8 mouse cellular contexts compared by ENCODE assay signal in the genomic region with DNA sequence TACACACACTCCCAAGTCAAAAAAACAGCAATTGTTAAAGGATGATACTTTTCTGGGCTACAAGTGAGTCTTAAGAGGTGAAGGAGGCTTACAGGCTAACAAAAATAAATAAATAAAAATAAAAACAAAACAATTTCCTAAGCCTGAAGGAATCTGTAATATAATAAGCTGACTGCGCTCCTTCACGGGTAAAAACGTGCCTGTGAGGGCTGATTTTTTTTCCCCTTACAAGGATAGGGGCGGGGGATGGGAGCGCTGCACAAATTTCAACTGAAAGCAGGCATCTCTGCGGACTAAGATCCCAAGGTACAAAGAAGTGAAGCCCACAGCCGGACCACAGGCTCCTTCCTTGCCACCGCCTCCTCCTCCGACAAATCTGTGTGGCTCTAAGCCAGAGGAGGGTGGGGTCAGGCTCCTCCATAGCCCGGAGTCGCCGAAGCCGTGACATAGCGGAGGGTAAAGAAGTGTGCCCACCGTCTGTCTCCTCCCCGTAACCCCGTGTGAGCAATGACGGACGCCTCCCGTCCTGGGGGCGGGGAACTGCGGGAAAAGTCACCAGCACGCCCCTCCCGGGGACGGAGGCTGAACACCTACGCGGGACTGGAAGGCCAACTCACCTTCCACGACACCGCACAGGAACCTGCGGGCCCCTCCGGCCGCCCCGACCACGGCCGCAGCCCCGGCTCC. TPM values are rescaled to one million over a fixed set of nuclear protein-coding genes. Genes with fewer than 3 reads are reported as not detected.
DNase-seq lines count a peak whose midpoint lies in the region; ATAC-seq and TF ChIP-seq lines count a peak whose summit lies in the region.

No protein-coding gene starts in this region.

- under 1% methylated on average over 36 of the region's 36 CpGs for WGBS in embryonic facial prominence, embryonic 12.5 days
- WGBS in limb, embryonic 12.5 days = 0% methylated on average over 36 of the region's 36 CpGs
- under 1% methylated on average over 36 of the region's 36 CpGs for WGBS in midbrain, embryonic 14.5 days
- WGBS in spleen, adult 2 months = under 1% methylated on average over 35 of the region's 36 CpGs

- no peaks in the 10 kb centered on the region for H3K27me3 ChIP-seq in embryonic facial prominence, embryonic 12.5 days
- no peaks in the 10 kb centered on the region for H3K27me3 ChIP-seq in limb, embryonic 12.5 days
- H3K27me3 ChIP-seq in midbrain, embryonic 14.5 days (ENCODE audit: control insufficient read depth, insufficient read depth, low read length) = no peaks in the 10 kb centered on the region
- no peaks in the 10 kb centered on the region for H3K27me3 ChIP-seq in spleen, adult 2 months (ENCODE audit: control insufficient read depth, insufficient read depth, low read length)

- H3K27ac ChIP-seq in embryonic facial prominence, embryonic 12.5 days = peak overlapping the region; percentile 99
- H3K27ac ChIP-seq in limb, embryonic 12.5 days = peak overlapping the region; percentile 99
- peak overlapping the region; percentile 99 for H3K27ac ChIP-seq in midbrain, embryonic 14.5 days (replicated peaks; ENCODE audit: low read depth, low read length)
- H3K27ac ChIP-seq in spleen, adult 2 months (ENCODE audit: insufficient read depth, low read length) = peak overlapping the region; percentile 99

- H3K36me3 ChIP-seq in embryonic facial prominence, embryonic 12.5 days = peaks cover 27% of the 10 kb centered on the region
- peaks cover 37% of the 10 kb centered on the region for H3K36me3 ChIP-seq in limb, embryonic 12.5 days
- peaks cover 21% of the 10 kb centered on the region for H3K36me3 ChIP-seq in midbrain, embryonic 14.5 days (ENCODE audit: control insufficient read depth, insufficient read depth, low read length)
- H3K36me3 ChIP-seq in spleen, adult 2 months (ENCODE audit: control insufficient read depth, insufficient read depth, low read length) = peaks cover 16% of the 10 kb centered on the region

- no peak for TF ChIP-seq CTCF in spleen, adult 2 months (IDR thresholded peaks at IDR 0.05; ENCODE audit: extremely low read depth, insufficient read depth, insufficient read length, insufficient replicate concordance)

- H3K4me2 ChIP-seq in embryonic facial prominence, embryonic 12.5 days (replicated peaks) = peak overlapping the region; percentile 70
- H3K4me2 ChIP-seq in limb, embryonic 12.5 days = peak overlapping the region; percentile 71
- H3K4me2 ChIP-seq in midbrain, embryonic 14.5 days (ENCODE audit: low read length) = peak overlapping the region; percentile 58

- no peaks in the 10 kb centered on the region for H3K9me3 ChIP-seq in embryonic facial prominence, embryonic 12.5 days
- no peaks in the 10 kb centered on the region for H3K9me3 ChIP-seq in limb, embryonic 12.5 days
- no peaks in the 10 kb centered on the region for H3K9me3 ChIP-seq in midbrain, embryonic 14.5 days (ENCODE audit: control insufficient read depth, low read length)

- TF ChIP-seq POLR2A in spleen, adult 2 months (IDR thresholded peaks at IDR 0.05; ENCODE audit: low read depth, low read length) = no peak

- peak; percentile 84 for DNase-seq in 3134 (ENCODE audit: extremely low read depth, insufficient read length, low spot score)
- DNase-seq in adrenal gland, postnatal 36 days = peak; percentile 79 to 87
- peak; percentile 63 for DNase-seq in heart, adult 8-10 months (ENCODE audit: low spot score)
- DNase-seq in kidney, adult 8-10 months = peak; percentile 78 to 79
- peak; percentile 73 for DNase-seq in midbrain, embryonic 14.5 days
- DNase-seq in spleen, adult 2 months (ENCODE audit: low read depth in 1 of 2, low spot score in 2 of 2) = peak in 1 of 2 experiments; percentile 45

- peak; percentile 35; the same call in 1 of the 2 replicates for ATAC-seq in embryonic facial prominence, embryonic 12.5 days (ENCODE audit: insufficient number of reproducible peaks, insufficient read depth, low FRiP score, low TSS enrichment)
- 0 out of 2 replicates have a peak, but pooled peaks have one; percentile 45 for ATAC-seq in limb, embryonic 12.5 days (ENCODE audit: insufficient number of reproducible peaks, insufficient read depth, low FRiP score, low TSS enrichment, low read depth)
- peak; percentile 41 for ATAC-seq in midbrain, embryonic 14.5 days (ENCODE audit: low FRiP score, low TSS enrichment)

- peak overlapping the region; percentile 99 for H3K9ac ChIP-seq in embryonic facial prominence, embryonic 12.5 days
- peak overlapping the region; percentile 97 for H3K9ac ChIP-seq in limb, embryonic 12.5 days (replicated peaks)
- H3K9ac ChIP-seq in midbrain, embryonic 14.5 days (replicated peaks; ENCODE audit: low read length) = peak overlapping the region; percentile 96

- peaks cover 20% of the 10 kb centered on the region for H3K4me1 ChIP-seq in embryonic facial prominence, embryonic 12.5 days
- peaks cover 27% of the 10 kb centered on the region for H3K4me1 ChIP-seq in limb, embryonic 12.5 days (replicated peaks)
- peaks cover 24% of the 10 kb centered on the region for H3K4me1 ChIP-seq in midbrain, embryonic 14.5 days (ENCODE audit: control insufficient read depth, insufficient read depth, low read length)
- H3K4me1 ChIP-seq in spleen, adult 2 months (ENCODE audit: control insufficient read depth, insufficient read depth, insufficient read length) = peaks cover 18% of the 10 kb centered on the region

- H3K4me3 ChIP-seq in embryonic facial prominence, embryonic 12.5 days = peak overlapping the region; percentile 99
- peak overlapping the region; percentile 100 for H3K4me3 ChIP-seq in limb, embryonic 12.5 days (replicated peaks)
- H3K4me3 ChIP-seq in midbrain, embryonic 14.5 days (replicated peaks; ENCODE audit: low read depth, low read length) = peak overlapping the region; percentile 100
- H3K4me3 ChIP-seq in spleen, adult 2 months (ENCODE audit: extremely low read depth, insufficient read depth, insufficient read length) = peak overlapping the region; percentile 94

RNA-seq across cellular contexts. Expression of a gene that starts 1.2 kb away (rescaled TPM):
- 10 to 100 TPM; 58.5 to 67.4 TPM for total RNA-seq in adrenal gland, postnatal 36 days (2021)
- polyA plus RNA-seq in embryonic facial prominence, embryonic 12.5 days (2016; fragmentation: Nextera tagmentation; extraction: Ambion mirVana) = 85.8 and 91.9 TPM in 2 replicates
- total RNA-seq in heart, adult 8-10 months (2022) = 10 to 100 TPM; 70.7 to 85.5 (median 82.4) TPM
- polyA plus RNA-seq in limb, embryonic 12.5 days (2016; fragmentation: Nextera tagmentation; extraction: Ambion mirVana) = 84.2 and 87.9 TPM in 2 replicates
- 95.8 and 118 TPM in 2 replicates for polyA plus RNA-seq in midbrain, embryonic 14.5 days (2014; fragmentation: Nextera tagmentation; extraction: Ambion mirVana)
- 18.9 and 21.1 TPM in 2 replicates for polyA plus RNA-seq in spleen, adult 2 months (2012; rRNA removed)

RNA-seq across cellular contexts. Expression of a gene that starts 33.1 kb away (rescaled TPM):
- 10 to 100 TPM; 31.7 to 38.0 TPM for total RNA-seq in adrenal gland, postnatal 36 days (2021)
- 13.2 and 15.0 TPM in 2 replicates for polyA plus RNA-seq in embryonic facial prominence, embryonic 12.5 days (2016; fragmentation: Nextera tagmentation; extraction: Ambion mirVana)
- 10 to 100 TPM; 11.5 to 16.0 (median 13.9) TPM for total RNA-seq in heart, adult 8-10 months (2022)
- polyA plus RNA-seq in limb, embryonic 12.5 days (2016; fragmentation: Nextera tagmentation; extraction: Ambion mirVana) = 12.2 and 12.8 TPM in 2 replicates
- polyA plus RNA-seq in midbrain, embryonic 14.5 days (2014; fragmentation: Nextera tagmentation; extraction: Ambion mirVana) = 7.6 and 26.4 TPM in 2 replicates
- 68.2 and 85.3 TPM in 2 replicates for polyA plus RNA-seq in spleen, adult 2 months (2012; rRNA removed)

RNA-seq across cellular contexts. Expression of a gene that starts 33.4 kb away (rescaled TPM):
- under 1 TPM; 0.23 to 0.36 TPM for total RNA-seq in adrenal gland, postnatal 36 days (2021)
- 1.1 and 1.4 TPM in 2 replicates for polyA plus RNA-seq in embryonic facial prominence, embryonic 12.5 days (2016; fragmentation: Nextera tagmentation; extraction: Ambion mirVana)
- total RNA-seq in heart, adult 8-10 months (2022) = 100 to 1,000 TPM; 173 to 231 (median 203) TPM
- polyA plus RNA-seq in limb, embryonic 12.5 days (2016; fragmentation: Nextera tagmentation; extraction: Ambion mirVana) = 0.40 and 0.51 TPM in 2 replicates
- polyA plus RNA-seq in midbrain, embryonic 14.5 days (2014; fragmentation: Nextera tagmentation; extraction: Ambion mirVana) = 3.9 and 5.0 TPM in 2 replicates
- 1.5 and 1.8 TPM in 2 replicates for polyA plus RNA-seq in spleen, adult 2 months (2012; rRNA removed)

RNA-seq across cellular contexts. Expression of a gene that starts 39.7 kb away (rescaled TPM):
- total RNA-seq in adrenal gland, postnatal 36 days (2021) = not detected
- 3.5 and 6.1 TPM in 2 replicates for polyA plus RNA-seq in embryonic facial prominence, embryonic 12.5 days (2016; fragmentation: Nextera tagmentation; extraction: Ambion mirVana)
- total RNA-seq in heart, adult 8-10 months (2022) = not detected
- 16.1 and 18.3 TPM in 2 replicates for polyA plus RNA-seq in limb, embryonic 12.5 days (2016; fragmentation: Nextera tagmentation; extraction: Ambion mirVana)
- polyA plus RNA-seq in midbrain, embryonic 14.5 days (2014; fragmentation: Nextera tagmentation; extraction: Ambion mirVana) = 0.18 and 0.54 TPM in 2 replicates
- polyA plus RNA-seq in spleen, adult 2 months (2012; rRNA removed) = 0.21 and 0.22 TPM in 2 replicates
